Mouse (Mus musculus) gastrocnemius, postnatal 4 days (tissue): Measurements from ENCODE around the gene Cpeb4. TPM values are rescaled to one million over a fixed set of nuclear protein-coding genes. Genes with fewer than 3 reads are reported as not detected.

Source experiments
- DNase-seq, 2 experiments: peaks; one replicate each; pipeline ENCODE4 v3.0.0; 2021 to 2022; ENCODE audit warnings: low spot score in 2 of 2, mixed read lengths in 2 of 2
- total RNA-seq, 2 experiments: library from RNA; stranded (reverse); gene quantifications; 2 replicates each; pipeline ENCODE4 v1.2.3; 2021

The Cpeb4 gene
- total RNA-seq, 2 experiments from 2014 or later = 69.5 to 76.1 TPM

DNA sequence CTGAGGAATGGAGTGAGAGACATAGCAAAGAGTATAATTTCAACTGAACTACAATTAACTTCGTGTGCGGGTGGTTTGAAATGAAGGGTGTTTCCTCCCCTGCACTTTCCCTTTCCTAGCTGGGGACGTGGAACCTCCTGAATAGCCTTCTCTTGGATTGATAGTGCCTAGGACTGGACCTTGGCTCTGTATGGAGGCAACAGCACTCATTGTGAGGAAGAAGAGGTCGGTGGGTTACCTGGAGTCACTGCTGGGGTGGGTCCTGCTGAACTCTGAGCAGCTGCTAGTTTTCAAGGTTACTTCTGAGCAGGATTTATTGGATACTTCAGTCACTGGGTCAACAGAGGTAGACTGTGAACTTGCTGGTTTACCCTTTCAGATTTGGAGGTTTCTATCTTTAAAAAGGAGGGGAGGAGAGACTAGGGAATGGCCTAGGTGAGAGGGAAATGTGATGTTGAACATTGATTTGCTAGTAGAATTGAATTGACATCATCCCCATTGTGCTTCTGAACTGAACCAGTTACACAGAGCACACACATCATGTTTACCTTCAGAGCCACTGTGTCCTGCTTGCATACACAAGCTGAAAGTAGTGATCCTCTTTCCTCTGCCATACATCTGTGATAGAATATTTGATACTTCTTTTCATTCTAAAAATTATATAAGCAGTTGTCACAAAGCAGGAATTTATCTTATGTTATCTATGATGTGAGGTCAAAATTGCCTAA is 24.2 kb downstream of the Cpeb4 start:
- DNase-seq = no peak

DNA sequence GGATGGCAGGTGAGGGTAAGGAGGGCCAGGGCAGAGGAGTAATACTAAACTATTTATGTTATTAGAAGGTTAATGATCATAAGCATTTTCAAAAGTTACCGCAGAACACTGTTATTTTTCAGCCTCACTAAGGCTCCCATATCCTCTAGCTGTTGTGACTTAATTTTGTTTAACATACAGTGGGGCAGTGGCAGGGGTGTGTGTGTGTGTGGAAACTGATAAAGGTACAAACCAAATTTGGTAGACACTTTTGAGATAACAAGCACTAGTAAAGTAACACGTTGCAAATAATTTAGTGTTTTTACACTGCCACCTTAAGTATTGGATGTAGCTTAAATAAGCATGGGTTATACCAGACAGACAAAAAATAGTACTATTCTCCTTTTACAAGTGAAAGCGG is 24.9 kb downstream of the Cpeb4 start:
- DNase-seq = no peak

DNA sequence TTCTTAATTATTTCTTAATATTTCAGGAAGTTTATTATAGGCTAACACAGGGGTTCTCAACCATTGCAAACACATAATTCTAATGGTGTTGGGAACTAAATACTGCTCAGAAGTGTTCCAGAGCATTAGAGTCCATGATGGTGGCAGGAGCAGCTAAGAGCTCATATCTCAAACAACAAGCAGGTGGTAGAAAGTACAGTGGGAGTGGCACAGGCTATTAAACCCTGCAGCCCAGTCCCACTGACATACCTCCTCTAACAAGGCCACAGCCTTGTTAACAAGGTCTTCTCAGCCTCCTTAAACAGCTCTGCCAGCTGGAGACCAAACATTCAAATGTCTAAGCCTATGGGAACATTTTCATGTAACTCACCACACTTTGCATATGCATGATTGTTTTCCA is 27.2 kb downstream of the Cpeb4 start:
- no peak for DNase-seq

DNA sequence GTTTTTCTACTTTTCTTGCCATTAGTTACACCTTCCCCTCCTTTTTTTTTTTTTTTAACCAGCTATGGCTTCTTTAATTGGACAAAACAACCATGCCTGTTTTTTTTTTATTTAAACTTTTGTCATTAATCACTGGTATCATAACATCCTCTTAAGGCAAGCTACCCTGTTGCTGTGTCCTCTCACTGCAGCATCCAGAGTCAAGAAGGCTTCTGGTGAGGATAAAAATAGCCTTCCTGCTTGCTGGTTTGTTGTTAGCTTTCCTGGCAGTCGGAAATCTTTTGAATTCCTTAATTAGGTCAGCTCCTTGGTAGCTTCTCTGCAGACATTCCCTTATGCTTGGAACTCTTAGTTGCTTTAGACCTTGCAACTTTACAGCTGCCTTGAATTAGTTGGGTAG is 28.7 kb downstream of the Cpeb4 start:
- DNase-seq = no peak

DNA sequence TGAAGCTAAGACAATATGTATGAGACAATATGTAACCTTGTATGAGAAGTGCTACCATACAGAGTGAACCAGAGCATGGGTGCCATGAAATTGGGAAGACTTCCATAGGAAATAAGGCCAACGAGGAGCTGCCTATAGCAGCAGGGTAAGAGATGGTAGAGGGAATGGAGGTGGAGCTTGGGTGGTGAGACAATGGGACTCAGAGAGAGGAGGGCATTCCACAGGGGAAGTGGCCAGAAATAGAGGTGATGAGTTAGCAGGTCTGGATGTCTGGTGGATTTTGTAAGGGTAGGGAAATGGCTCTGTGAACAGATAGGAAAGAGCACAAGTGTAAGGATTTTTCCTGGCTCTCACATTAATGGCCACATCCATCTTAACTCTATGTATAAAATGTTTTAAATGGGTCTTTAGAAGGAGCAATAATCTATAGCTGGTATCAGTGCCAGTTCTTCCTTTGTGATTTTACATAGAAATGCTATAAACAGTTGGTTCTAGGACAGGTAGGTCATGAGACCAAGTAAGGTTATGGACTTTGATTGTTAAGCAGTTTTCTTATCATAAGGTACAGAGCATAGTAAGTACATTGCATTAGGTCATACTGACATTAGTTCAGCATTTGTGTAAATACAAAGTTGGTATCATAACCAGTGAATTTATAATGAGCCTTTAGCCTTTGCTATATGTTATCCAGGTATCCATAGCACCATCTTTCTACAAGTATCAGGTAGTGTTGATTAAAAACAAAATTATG is 30.4 kb downstream of the Cpeb4 start:
- no peak for DNase-seq

DNA sequence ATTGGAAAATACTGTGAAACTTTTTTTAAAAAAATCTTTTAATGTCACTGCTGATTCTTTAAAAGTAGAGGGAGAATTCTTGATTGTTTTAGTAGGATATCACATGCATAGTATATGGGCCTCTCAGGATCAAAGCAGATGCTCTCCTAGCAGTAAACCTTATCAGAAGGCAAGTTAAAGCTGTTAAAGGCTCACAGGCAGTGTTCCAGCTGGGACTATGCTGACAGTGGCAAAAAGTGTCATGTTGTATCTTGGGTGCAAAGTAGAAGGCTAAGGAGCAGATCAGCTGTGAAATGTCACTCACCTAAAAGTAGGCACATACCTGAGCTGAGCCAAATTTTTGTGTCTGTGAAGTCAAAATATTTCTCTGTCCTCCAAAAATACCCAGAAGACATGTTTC is 34.5 kb downstream of the Cpeb4 start:
- DNase-seq = no peak

DNA sequence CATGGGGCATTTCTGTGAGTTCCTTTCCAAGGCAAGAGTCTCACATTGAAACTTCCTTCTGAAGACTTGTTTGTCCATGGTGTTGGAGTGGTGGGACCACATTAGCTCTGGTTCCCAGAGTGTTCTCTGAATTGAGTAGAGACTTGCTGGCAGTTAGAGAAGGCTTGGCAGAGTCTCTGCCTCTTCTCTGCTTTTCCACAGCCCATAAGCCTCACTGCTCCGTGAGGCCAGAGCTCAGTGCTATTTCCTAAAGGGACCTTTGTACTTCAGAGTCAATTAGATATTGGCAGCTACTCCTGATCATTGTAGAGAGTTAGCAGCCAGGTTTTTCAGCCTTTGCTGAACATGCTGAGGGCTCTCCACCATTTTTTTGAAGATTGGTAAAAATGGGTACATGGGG is 35.6 kb downstream of the Cpeb4 start:
- DNase-seq = no peak

DNA sequence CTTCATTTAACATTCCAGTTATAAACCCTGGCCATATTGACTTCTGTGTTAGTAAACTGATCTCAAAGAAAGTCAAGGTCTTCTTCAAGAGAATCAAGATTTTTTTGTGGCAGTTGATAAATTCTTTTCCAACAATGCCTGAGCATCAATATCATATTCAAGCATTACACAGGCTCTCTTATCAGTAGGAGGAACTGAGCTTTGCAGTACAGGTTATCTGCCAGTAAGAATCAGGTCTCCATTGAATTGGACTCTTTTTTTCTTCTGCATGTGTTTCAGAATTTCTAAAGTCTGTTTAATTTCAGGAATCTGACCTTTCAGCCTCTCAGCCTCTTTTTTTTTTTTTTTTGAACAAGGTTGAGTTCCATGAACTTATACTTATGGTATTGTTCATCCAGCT is 40.9 kb downstream of the Cpeb4 start:
- no peak for DNase-seq

DNA sequence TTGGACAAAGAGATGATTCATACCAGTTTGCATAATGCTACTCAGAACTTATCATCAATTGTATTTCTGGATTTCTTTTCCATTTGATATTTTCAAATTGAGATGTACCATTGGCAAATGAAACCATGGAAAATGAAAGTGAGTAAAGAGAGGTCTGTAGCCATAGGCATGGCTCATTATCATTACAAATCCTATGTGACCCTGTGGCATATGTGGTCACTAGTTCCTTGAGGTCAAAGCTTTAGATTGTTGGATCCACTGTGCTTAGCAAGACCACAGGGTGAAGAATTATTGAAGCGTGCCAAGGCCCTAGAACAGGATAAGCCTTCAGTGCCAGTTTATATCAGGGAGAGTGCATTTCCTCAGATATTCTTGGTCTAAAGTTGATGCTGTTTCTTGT is 45.8 kb downstream of the Cpeb4 start:
- DNase-seq = no peak

DNA sequence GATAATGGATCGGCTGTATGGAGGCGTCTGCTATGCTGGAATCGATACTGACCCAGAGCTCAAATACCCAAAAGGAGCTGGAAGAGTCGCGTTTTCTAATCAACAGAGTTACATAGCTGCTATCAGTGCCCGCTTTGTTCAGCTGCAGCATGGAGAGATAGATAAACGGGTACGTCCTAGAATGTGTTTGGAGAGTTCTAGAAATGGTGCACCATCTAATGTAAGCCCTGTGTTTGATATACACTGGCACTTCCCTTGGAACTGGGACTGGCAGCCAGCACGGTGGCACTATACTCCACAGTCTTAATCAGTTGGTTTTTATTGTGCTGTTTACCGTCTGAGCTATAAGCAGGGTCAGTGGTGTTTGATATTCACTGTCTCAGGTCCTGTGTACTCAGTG is 58.0 kb downstream of the Cpeb4 start:
- no peak for DNase-seq

DNA sequence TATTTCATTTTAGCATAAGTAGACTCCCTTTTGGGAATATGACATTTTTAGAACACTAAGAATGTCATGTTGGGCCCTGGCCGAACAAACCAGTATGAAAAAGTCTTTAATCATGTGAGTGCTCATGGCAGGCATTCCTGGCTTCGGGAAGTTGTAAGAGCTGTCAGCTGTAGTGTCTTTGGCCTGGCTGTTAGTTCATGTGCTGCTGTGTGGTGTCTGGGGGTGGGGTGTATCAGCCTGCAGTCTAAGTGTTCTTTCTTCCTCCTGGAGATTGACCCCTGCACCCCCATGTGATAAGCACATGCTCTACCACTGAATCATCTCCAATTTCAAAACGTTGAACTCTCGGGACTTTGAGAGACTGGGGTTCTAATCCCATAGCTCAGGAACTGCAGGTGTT is 63.6 kb downstream of the Cpeb4 start:
- no peak for DNase-seq

DNA sequence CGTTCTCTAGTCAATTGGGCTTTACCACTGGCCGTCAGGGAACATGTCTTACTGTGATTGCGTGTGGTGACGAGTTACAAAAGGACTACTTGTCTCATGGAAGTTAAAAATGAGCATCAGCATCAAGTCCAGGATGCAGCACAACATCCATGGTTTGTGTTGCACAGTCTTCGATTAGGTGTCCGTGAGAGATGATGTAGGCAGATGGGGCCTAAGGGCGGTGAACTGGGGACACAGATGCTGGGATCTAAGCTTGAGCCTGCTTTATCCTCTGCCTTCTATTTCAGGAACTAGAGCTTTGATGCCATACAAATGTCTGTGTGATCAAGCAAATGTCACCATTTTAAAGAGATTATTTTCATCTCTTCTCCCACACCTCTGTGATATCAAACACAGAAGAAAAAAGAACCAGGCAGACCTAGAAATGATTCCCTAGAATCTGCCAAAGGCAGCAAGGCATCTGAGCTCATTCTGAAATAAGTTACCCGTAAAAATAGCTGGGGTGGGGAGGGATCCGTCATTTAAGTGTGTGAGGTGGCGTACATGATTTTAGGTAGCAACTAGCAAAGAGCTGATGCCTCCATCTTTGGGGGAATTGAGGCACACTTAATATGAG is 65.0 kb downstream of the Cpeb4 start:
- DNase-seq = no peak

DNA sequence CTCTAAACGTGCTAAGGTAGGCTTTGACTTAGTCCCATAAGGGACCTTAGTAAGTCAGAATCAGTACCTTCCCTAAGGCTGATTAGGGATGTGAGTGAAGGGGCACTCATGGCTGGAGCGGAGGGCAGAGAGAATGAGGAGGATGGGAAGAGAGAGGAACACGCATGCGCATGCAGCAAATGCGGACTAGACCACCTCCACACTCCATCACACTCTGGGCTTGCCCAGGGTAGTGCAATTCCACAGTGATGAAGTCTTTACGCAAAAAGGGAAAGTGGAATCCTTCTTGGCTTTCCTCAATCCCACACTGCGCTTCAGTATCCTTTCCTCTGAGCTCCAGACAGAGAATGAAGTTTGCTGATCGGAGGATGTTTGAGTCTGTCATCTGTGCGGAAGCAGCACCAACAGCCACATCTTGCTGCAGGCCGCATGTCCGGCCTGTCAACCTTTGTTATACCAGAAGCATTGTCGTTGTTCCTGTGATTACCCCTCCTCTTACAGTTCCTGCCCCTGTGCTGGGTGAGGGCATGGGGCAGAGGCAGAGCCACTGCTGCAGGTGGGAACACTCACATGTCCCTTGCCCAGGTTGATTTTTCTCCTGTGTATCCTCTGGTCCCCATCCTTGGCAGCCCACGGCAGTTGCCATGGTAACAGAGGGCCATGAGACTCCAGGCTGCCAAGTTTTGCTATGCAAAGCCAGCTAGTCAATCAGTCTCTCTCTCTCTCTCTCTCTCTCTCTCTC is 69.1 kb downstream of the Cpeb4 start:
- DNase-seq = no peak

DNA sequence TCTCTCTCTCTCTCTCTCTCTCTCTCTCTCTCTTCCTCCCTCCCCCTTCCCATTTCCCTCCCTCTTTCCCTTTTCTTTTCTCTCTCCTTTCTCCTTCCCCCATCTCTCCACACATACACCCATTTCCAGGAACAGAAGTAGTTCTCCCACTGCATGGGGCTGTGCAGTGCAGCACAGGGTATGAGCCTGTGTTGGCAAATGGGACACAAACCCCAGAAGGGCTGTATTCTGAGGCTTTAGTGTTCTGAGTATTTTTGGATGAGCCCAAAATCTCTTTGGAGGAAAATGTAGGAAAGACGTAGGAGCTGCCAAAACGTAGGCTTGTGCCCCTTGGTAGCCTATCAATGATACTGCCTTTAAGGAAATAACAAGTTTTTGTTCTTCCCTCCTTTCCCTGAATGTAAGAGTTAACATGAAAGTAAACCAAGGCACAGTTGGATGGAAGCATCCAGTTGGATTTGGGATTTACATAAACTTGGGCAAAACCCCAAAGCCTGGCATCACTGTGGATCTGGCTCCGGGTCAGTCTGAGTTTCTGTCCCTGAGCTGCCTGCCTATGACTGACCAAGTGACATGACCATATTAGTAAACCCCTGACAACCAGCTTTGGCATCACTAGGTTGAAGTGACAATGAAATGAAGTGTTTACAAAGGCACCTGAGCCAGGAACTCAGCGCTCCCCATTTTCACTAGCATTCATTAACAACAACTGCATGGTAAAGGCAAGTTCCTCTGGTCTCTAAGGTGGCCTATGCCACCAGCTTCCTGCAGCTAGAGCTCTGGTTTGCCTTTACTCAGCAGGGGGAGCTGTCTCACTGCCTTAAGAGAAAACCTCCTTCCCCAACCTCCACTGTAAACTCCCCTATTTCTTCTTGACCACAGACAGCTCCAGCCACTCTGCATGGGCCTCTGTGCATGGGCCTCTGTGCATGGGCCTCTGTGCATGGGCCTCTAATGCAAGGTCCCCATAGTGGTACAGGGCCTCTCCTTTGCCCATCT is 69.9 kb downstream of the Cpeb4 start:
- no peak for DNase-seq

DNA sequence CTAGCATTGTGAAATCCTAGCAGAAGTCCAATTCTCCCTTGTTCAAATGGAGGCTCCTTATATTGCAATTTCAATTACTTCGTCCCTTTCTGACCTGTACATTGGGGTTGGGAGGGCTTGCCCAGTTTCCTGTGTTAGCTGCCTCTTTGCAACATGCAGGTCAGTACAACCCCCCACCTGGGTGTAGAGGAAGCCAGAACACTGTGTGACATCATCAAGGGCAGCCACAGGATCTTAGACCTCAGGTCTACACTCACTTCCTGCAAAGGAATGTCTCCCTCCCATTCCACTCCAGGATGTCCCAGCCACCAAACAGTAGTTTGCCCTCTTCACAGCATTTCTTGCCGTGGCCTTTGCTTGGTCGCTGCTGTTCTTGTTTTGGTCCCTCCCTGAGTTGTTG is 73.5 kb downstream of the Cpeb4 start:
- DNase-seq = no peak

DNA sequence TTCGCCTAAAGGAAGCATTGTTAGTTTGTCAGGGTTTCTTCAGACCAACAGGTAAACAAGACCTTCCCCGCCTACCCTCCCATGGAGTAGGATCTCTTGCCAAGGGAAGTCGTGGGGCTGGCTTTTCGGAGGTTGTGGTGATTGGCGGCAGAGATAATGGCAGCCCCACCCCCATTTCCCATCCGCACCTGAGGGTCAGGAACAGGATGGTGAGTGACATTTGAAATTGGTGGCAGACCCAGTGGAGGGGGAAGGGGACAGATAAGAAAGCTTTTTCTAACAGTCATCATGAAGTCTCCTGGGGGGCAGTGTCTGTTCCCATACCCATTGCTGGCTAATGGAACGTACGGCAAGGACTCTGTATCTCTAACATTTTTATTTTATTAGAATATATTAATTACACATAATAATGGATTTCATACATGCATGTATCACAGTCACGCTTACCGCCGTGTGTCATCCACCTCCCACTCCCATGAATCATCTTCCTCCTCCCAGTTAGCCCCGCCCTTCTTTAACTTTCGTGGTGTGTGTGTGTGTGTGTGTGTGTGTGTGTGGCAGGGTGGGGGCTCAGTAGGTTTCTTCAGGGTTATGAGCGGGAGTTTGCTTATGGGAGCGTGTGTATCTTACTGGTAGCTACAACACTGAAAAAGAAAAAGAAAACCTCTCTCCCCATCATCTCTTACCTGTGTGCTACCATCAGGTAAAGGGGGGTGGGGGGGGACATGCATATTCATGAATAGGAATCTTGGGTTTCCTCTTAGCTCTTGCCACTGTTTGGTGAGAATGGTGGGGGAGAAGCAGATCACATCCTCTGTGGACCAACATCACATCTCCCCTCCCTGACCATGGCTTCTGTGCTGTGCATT is 76.7 kb downstream of the Cpeb4 start:
- DNase-seq = no peak

DNA sequence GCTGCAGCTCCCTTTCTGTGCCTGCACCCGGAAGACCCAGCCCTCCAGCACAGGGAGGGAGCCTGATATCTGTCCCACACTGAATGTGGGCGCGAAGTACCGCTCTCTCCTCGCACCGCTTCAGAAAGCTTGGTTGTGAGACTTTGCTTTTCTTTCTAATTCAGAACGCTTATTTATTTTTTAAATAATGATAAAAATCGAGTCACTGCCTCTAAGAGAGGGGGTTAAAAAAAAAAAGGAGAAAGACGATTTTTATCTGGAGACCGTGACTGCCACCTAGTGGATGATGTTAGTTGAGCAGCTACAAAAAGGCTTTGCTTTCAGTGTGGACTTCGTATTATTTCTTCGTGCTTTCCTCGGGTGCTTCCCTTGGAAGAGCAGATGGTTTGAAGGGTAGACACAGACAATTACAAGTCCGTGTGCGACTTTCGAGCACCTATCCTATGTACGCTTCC is 77.3 kb downstream of the Cpeb4 start:
- DNase-seq = peak in 1 of 2 experiments; percentile 71

DNA sequence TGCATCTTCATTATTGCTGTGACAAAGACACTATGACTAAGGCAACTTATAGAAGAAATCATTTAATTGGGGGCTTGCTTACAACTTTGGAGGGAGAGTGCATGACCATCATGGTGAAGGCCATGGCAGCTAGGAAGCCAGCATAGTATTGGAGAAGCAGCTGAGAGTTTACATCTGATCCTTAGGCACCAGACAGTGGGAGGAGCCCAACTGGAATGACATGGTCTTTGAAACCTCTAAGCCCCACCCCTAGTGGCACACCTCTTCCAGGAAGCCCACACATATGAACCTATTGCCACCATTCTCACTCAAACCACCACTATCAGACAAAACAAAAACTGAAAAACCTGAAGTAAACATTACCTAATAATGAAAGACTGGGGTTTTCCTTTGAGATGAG is 88.1 kb downstream of the Cpeb4 start:
- no peak for DNase-seq

DNA sequence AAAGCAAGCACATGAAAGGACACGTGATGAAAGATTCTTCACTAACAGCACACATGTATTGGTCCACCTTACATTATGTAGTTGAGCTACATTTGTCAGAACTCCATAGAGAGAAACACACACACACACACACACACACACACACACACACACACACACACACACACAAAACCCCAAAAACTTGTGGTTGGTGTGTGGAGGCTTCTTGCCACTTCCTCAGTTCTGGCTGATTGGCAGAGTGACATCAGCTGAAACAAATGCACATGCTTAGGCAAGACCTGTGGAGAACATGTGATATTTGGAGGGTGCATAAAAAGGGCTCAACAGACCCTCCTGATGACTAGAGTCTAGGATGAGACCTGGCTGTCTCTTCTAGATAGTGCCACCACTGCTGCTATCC is 92.0 kb downstream of the Cpeb4 start:
- no peak for DNase-seq
